Mouse (Mus musculus): ENCODE data around the gene Gli1.

Gli1 gene

DNA sequence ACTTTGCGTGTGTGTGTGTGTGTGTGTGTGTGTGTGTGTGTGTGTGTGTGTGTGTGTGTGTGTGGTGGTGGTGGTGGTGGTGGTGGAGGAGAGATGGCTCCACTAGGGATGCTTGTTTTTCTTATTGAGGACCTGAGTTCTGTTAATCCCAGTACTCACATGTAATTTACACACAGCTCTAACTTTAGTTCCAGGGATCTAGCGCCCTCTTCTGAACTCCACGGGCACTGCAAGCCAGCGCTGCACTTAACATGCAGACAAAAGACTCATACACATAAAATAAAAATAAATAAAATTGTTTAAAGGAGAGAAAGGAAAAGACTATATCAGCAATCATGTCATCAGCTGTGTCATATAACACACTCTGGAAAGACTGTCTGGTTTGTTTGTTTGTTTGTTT lies 7.2 kb upstream of the Gli1 start:
- no peak for DNase-seq (ENCODE audit: low spot score in 2 of 2)

DNA sequence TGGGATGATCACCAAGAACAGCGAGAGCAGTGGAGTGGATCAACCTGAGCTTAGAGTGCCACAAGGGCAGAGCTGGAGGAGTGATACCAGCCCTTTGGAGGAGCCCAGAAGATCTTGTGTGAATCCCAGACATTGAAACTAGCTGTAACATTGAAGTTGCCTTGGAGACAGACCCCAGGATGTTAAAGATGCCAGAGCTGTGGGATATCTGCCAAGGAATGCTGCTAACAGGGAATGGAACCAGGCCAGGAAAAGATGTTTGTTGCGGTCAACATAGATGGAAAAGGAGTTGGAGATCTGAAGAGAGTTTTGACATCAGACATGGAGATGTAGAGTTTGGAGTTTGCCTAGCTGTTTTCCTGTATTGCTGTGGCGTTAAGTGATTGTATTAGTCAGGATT lies 4.4 kb upstream of the Gli1 start:
- no peak for DNase-seq (ENCODE audit: low spot score in 2 of 2)

- DNase-seq (ENCODE audit: low spot score in 2 of 2) = no peak
These were observed 1.3 kb upstream of the Gli1 start for GRCm38 (mm10) chr10:127343029-127343428.

DNA sequence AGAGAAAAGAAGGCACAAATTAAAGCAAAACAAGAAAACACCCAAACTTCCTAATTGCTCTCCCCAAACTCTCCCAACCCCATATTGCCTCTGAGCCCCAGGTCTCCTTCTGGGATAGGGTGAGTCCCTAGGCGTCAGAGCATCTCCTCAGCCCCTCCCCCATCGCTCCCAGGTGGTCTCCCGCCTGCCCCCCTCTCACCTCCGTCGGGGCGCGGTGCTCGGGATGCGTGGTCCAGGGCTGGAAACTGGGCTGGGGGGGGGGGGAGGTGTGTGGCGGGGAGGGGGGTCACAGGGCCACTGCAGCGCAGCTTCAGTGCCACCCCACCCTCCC lies 449 bp downstream of the Gli1 start:
- DNase-seq (ENCODE audit: low spot score in 2 of 2) = no peak

DNA sequence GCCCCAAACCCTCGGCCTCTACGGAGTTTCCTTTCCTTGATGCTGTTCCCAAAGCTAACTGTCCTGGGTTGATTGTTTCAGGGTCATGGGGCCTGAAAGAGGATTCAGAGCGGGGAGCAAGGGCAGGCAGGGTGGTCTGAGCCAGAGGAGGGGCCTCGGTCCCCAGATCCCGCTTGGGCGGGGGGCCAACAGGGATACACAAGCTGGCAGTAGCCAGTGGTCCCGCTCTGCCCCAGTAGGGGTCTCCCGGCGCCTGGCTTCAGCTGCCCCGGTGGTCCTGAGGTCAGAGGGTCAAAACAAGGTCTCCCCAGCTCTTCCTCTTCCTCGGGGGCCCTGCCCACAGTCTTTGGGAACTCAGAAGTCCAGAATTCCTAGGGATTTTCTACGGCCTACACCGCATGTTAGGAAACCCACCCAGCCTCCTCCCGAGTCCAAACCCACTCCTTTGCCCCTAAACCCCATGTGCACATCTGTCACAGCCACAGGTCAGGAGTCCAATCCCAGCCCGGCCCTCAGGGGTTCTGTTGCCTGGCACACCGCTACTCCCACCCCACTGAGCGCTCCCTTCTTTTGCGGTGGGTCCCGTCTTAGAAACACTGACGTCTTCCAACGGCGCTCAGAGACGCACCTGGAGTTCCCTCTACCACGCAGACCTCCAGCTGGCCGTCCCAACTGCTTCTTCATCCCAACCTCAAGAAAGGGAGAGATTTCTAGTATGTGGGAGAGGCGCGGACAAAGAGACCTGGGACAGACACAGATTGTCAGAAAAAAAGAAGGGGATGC lies 1.0 kb downstream of the Gli1 start:
- DNase-seq (ENCODE audit: low spot score in 2 of 2) = no peak

- no peak for DNase-seq (ENCODE audit: low spot score in 2 of 2)
These were observed 1.8 kb downstream of the Gli1 start for GRCm38 (mm10) chr10:127339683-127340576.

GRCm38 (mm10) chr10:127338930-127339682 lies 2.7 kb downstream of the Gli1 start:
- DNase-seq (ENCODE audit: low spot score in 2 of 2) = peak; percentile 93 to 94

DNA sequence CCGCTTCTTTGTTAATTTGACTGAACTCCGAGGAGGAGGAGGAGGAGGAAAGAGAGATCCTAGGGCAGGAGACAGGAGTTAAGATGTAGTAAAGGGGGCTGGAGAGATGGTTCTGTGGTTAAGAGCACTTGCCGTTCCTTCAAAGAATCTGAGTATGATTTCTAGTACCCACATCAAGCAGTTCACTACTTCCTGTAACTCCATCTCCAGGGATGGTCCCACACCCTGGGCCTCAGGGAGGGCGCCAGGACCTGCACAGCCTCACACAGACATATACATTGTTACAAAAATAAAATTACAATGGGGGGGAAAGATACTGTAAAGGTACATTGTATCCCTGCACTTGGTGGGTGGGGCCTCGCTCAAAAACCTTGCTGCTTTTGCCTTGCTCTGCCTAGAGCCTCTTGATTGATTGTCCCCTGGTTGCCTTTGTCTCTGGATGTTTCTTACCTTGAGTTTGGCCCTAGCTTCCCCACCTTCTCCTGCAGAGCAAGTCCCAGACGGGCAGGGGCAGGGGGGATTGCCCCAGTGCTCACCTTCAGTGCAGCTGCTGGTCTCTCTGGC lies 4.2 kb downstream of the Gli1 start:
- DNase-seq (ENCODE audit: low spot score in 2 of 2) = no peak

DNA sequence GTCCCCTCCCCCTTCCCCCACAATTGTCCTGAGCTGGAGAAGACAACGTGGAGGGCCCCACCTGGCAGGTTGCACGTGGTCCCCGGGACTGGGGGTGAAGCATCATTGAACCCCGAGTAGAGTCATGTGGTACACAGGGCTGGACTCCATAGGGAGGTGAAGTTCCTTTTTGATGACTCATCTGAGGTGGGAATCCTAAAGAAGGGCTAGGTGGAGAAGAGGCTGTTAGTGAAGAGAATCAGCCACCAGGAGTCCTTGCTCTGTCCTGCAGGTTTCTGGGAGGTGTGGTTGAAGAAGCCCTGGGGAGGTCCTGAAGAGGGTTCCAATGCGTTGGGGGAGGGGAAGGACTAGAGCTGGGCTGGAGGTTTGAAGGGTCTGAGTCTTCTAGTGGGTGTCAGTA lies 4.8 kb downstream of the Gli1 start:
- DNase-seq (ENCODE audit: low spot score in 2 of 2) = no peak

GRCm38 (mm10) chr10:127335271-127335670 lies 6.5 kb downstream of the Gli1 start:
- no peak for DNase-seq (ENCODE audit: low spot score in 2 of 2)

DNA sequence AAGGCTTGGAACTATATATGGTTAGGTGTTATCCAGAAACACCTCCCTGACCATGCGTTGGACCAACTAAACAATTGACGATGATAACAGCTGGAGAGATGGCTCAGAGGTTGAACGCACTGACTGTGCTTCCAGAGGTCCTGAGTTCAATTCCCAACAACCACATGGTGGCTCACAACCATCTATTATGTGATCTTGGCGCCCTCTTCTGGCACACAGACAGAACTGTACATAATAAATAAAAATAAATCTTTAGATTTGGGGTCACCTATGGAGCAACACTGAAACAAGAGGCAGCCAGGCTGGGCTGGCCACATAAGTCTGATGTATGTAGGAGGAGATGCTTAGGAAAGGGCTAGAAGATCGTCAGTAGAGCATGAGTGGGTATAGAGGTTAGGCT lies 8.6 kb downstream of the Gli1 start:
- no peak for DNase-seq (ENCODE audit: low spot score in 2 of 2)

GRCm38 (mm10) chr10:127332211-127332874 lies 9.4 kb downstream of the Gli1 start:
- no peak for DNase-seq (ENCODE audit: low spot score in 2 of 2)

GRCm38 (mm10) chr10:127330212-127330611 lies 11.6 kb downstream of the Gli1 start:
- no peak for DNase-seq (ENCODE audit: low spot score in 2 of 2)

DNA sequence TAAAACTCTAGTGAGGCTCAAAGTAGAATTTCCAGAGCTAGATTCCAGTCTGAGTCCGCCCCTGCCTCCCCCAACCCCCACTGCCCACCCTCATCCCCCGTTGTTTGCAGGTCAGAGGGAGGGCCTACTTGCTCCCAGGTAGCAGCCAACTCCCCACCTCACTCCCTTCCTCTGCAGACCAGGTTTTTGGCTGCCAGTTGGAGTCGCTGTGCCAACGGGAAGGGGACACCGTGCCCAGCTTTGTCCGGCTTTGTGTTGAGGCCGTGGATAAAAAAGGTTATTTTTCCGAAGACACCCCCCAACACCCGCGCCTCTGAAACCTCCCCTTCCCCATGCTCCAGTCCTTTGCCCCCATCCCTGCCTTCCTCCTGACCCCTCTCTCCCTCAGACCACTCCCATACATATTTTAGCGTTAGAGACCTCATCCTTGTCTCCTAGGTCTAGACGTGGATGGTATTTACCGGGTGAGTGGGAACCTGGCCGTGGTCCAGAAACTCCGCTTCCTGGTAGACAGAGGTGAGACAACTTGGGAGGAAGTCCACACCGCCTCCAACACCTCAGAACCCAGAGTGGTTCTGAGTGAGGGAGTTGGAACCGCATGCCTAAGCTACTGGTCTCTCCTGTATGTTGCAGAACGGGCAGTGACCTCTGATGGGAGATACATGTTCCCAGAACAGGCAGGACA lies 14.2 kb downstream of the Gli1 start:
- DNase-seq (ENCODE audit: low spot score in 2 of 2) = no peak

DNA sequence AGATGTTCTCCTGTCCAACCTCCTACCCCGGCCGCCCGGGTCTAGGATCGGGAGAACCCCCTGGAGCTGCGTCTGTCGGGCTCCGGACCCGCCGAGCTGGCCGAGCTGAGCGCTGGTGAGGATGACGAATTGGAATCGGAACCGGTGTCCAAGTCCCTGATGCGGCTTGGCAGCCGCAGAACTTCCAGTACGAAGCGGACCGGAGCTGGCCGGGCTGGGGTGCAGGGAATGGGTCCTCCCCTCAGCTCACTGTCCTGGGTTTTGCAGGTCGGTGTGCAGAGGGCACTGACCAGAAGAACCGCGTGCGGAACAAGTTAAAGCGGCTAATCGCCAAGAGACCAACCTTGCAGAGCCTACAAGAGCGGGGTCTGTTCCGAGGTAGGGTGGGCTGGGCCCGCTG lies 14.9 kb downstream of the Gli1 start:
- no peak for DNase-seq (ENCODE audit: low spot score in 2 of 2)

- DNase-seq (ENCODE audit: low spot score in 2 of 2) = no peak
These were observed 15.6 kb downstream of the Gli1 start for GRCm38 (mm10) chr10:127326017-127326801.

DNA sequence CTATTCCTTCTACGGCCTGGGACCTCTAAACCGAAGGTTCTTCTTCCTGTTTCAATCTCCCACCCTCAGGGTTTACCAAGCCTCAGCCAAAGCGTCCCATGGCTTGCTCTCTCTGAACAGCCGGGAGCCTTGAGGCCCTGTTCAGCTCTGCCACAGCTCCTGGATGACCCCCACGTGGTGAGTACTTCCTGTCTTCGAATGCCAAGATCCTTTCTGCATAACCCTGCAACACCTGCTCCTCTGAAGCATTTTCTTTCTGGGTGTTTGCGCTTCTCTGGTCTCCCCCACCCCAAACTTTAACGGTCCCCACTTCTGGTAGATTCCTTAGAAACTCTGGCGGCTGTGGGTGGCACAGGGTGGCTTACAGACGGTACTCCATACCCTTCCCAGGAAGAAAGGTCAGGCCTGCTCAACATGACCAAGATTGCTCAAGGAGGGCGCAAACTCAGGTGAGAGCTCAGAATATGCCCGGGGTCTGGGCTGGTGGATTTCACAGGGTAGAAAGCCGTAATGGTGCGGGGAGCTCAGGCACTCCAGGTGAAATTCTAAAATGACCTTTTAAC lies 16.2 kb downstream of the Gli1 start:
- no peak for DNase-seq (ENCODE audit: low spot score in 2 of 2)

GRCm38 (mm10) chr10:127324495-127324894 lies 17.3 kb downstream of the Gli1 start:
- DNase-seq (ENCODE audit: low spot score in 2 of 2) = no peak

- no peak for DNase-seq (ENCODE audit: low spot score in 2 of 2)
These were observed 18.5 kb downstream of the Gli1 start for GRCm38 (mm10) chr10:127323131-127323855.

Measured in right cerebral cortex, adult 2 months (tissue).